Mouse (Mus musculus): ENCODE measurements at regions not wholly inside any gene's neighbourhood (a gene's known extent, or its start where the extent isn't known, plus 50 kb on each side); places are given as distances from the start of the nearest gene placed in this dataset.
A peak's percentile ranks its signal among the peaks of the same experiment; 100 is the strongest.

DNA sequence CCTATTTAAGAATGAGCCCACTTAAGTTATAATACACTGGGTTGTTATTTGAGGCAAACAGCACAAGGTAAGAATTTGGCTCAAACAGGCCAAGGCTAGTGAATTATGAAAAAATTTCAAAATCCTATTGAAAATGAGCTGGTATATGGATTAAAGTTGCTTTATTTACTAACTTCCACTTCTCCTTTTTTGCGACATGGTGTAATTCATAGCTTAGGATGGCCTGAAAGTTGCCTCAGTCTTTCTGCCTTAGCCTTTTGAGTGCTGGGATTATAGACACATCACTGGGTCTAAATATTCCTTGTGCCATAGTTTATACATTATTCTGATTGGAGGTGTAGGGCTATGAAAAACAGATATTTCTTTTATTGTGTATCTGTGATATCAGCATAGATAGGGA, 81.9 kb downstream of the Edem1 start:
- DNase-seq (ENCODE audit: low read depth, low spot score): no peak

DNA sequence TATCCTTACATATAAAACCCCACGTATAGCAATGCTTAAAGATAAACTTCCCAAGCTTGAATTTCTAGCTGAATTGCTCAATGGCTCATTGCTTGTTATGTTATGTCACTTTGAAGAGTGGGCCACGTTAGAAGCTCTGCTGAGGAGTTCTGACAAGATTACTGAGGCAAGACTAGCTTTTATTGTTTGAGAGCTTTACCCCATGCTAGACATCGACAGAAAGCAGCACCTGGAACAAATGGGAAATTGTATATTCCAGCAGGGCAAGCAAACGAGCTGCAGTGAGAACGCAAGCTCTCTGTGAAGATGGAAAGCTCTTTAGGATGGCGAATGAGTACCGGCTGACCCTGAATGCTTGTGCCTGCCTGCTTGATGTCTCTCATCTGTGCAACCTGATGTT, 84.1 kb downstream of the Edem1 start:
- DNase-seq (ENCODE audit: low read depth, low spot score): no peak

DNA sequence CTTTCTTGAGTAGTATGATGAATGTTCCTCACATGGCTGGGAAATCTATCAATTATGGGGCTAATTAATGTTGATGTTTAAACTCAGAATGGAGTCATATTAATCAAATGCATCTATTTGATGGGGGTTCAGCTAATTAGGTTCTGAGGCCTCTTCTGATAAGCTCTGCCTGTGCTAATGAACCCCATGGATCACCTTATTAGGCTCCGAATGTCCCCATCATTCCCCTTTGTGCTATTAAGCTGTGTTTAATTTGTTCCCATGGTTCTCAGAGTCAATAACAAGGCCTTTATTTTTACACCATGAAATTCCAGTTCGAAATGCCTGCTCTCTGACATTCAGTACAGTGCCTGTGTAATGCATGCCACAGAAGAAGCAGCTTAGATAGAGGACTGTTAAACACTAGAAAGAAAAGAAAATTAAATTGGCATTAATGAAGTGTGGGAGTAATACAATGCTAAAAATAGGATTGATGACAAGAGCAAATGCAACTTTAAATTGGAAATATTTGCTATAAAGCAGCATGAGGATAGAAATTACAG, 91.0 kb downstream of the Edem1 start:
- no peak for DNase-seq (ENCODE audit: low read depth, low spot score)

- no peak for DNase-seq (ENCODE audit: low read depth, low spot score)
These were observed 92.7 kb downstream of the Edem1 start for GRCm38 (mm10) chr6:108921181-108921580.

- DNase-seq (ENCODE audit: low read depth, low spot score): no peak
These were observed 94.1 kb downstream of the Edem1 start for GRCm38 (mm10) chr6:108922564-108922963.

DNA sequence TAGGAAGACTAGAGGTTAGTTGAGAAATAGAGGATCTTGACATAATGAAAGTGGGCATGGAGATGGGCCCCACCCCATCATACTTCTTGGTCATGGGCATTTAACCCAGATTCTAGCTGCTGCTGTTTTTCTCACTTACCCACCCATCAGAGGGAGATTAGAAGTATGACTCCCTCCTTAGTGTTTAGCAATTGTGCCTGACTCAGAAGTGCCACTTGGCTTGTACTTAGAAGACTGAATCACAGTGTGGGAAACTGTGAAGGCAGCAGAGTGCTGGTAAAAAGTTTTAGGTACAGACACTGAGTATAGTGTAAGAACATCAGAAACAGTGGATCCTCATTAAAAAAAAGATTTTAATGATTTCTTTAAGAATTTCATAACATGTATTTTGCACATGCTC, 100.5 kb downstream of the Edem1 start:
- no peak for DNase-seq (ENCODE audit: low read depth, low spot score)

- DNase-seq (ENCODE audit: low read depth, low spot score): no peak
These were observed 110.2 kb downstream of the Edem1 start for GRCm38 (mm10) chr6:108938646-108939045.

DNA sequence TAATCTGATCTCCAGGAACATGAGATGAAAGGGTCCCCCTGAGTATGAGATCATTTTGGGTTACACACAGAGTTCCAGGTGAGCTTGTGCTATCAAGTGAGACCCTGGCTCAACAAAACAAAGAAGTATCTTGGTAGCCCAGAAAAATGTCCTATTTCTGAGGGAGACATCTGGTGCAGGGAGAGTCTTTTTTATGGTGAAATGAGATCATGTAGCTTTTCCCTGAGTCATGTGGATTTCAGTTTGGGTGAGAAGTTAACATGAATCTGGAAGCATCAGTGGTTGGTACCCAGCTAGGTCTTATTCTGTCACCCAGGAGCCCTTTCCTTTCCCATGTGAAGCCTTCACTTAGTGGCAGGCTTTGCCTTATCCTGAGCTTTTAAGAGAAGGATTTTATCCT, 113.8 kb downstream of the Edem1 start:
- DNase-seq (ENCODE audit: low read depth, low spot score): no peak

- no peak for DNase-seq (ENCODE audit: low read depth, low spot score)
These were observed 123.9 kb downstream of the Edem1 start for GRCm38 (mm10) chr6:108952389-108952788.

- no peak for DNase-seq (ENCODE audit: low read depth, low spot score)
These were observed 134.4 kb downstream of the Edem1 start for GRCm38 (mm10) chr6:108962810-108963209.

- DNase-seq (ENCODE audit: low read depth, low spot score): peak; percentile 83
These were observed 134.9 kb downstream of the Edem1 start for GRCm38 (mm10) chr6:108963295-108963694.

DNA sequence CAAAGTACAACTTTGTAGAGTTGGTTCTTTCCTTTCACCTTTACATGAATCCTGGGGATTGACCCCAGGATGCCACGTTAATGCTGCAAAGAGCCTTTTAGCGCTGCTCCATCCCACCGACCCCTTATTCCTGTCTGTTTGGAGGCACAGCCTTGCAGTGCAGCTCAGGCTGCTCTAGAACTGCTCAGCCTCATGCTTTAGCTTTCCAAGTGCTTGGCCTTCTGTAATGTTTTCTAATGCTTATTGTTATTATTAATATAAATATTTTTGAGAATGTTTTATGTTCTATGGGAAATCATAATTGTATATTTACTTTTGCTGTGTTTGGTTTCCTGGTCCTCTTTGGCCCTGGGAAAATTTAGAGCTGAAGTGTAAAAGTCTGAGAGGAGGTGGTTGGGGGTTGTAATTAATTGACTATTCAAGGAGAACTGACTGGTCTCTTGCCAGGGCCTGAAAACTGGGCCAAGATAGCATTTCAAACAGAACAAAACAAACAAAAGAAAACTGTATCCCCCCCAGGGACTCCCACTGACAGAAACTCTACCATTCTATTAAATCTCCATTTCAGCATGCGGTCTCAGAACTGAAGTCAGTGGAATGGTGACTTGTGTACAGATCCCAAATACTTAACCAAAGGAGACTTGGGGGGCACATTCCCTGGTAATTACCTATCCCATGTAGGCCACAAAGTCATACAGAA, 141.2 kb downstream of the Edem1 start:
- DNase-seq (ENCODE audit: low read depth, low spot score): no peak

GRCm38 (mm10) chr6:108971415-108972089, 143.1 kb downstream of the Edem1 start:
- no peak for DNase-seq (ENCODE audit: low read depth, low spot score)

GRCm38 (mm10) chr6:108973701-108974100, 145.3 kb downstream of the Edem1 start:
- no peak for DNase-seq (ENCODE audit: low read depth, low spot score)

DNA sequence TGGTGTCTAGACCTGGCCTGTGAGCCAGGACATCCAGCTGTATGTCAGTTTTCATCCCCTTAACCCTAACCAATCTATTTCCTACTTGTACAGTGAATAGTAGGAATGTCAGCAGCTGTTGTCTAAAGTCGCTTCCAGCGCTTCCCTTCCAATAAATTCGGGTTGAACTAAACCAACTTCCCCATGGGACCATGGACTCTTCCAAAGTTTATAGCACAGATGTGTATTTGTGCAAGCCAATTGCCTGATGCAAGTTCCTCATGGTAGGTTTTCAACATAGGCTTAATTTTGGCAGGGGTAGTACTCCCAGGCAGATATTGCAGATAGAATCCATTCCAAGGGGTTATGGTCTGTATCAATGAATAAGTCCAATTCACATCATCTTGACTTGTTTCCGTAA, 161.1 kb downstream of the Edem1 start:
- DNase-seq (ENCODE audit: low read depth, low spot score): no peak

GRCm38 (mm10) chr6:108993743-108994142, 165.3 kb downstream of the Edem1 start:
- DNase-seq (ENCODE audit: low read depth, low spot score): no peak

DNA sequence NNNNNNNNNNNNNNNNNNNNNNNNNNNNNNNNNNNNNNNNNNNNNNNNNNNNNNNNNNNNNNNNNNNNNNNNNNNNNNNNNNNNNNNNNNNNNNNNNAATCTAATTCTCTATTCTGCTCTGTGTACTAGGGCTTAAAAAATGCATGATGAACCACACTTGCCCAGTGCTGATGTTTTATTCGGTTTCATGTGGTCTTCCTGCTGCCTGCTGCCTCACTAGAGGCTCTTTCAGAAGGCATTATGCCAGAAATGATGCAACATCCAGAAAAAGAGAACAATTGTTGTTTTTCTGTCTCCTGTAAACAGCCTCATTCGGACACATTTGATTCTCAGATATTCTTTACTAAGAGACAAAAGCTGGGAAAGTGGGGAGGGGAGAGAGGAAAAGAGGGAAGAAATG, 176.0 kb downstream of the Edem1 start:
- DNase-seq (ENCODE audit: low read depth, low spot score): peak; percentile 37

DNA sequence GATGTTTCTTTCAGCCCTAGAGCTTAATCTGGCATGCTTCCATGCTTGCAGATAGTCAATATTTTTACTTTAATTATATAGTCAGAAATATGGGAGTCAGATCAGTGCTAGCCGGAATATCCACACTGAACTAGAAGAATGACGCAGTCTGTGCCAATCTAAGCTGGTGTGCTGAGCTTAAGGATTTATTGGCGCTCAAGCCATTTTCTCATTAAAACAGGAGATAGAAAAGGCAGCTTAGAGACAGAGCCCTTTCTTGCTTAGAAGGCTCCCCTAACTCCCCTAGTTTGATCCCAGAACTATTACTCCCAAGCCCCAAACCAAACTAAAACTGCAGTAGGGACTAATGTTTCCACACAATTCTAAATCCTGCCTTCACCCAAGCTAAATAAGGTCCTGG, 180.9 kb downstream of the Edem1 start:
- no peak for DNase-seq (ENCODE audit: low read depth, low spot score)

DNA sequence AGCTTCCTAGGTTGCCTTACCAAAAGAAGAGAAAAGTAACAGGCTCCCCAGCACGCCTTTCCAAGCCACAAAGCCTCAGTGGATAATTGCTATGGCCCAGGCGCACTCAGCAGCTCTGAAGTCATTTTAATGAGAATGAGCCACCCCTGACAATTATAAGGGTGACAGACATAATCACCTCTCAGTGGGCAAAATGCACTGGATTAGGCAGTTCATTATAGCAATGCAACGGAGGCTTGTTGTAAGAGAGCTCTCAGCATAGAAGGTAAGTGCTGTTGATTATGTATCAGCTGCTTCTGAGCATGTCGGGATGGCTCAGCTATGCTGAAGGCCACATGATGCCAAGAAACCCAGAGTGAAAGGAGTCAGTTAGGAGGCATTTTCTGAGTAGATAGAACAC, 181.4 kb downstream of the Edem1 start:
- no peak for DNase-seq (ENCODE audit: low read depth, low spot score)

DNA sequence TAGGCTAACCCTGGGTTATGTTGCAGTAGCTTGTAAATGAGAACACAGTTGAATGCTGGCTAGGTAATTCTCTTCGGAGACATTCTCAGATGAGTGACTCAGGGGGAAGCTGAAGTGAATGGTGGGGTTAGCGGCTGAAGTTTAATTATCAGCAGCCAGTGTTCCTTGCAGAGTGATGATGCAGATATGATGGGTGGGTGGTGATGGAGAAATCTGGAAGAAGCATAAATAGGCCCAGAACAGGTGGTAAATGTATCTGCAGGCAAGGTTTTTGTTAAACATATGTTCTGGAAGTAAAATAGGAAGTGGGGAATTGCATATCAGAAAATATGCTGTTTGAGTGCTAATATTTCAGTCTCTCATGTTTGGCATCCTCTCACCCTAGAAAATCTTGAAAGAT, 191.3 kb downstream of the Edem1 start:
- no peak for DNase-seq (ENCODE audit: low read depth, low spot score)

All from 3T3-L1 (cell line).